Mouse (Mus musculus): ENCODE results near the gene Phgr1. TPM values are rescaled to one million over a fixed set of nuclear protein-coding genes. Genes with fewer than 3 reads are reported as not detected.

The Phgr1 gene
- 45.6 TPM for polyA plus RNA-seq (2014; fragmentation: Illumina TruSeq; extraction: RNeasy Lipid Tissue Mini Kit (QIAGEN cat#74804); ENCODE audit: low read depth, low replicate concordance)

GRCm38 (mm10) chr2:118772158-118772874 is at the start of gene Phgr1:
Phgr1 (plus strand) TSS chr2:118772769.

GRCm38 (mm10) chr2:118728337-118728736 is 44.2 kb upstream of the Phgr1 start, which contains the start of gene Plcb2:
Plcb2 (minus strand) TSS chr2:118728438.

GRCm38 (mm10) chr2:118745232-118745884 is 27.2 kb upstream of the Phgr1 start, which contains the start of gene Inafm2:
Inafm2 (plus strand) TSS chr2:118745758.

GRCm38 (mm10) chr2:118761906-118762783 is 10.4 kb upstream of the Phgr1 start, which contains the start of gene Ccdc9b:
Ccdc9b (minus strand) TSS chr2:118762661.

GRCm38 (mm10) chr2:118779504-118780480 is 7.2 kb downstream of the Phgr1 start, which contains the start of gene Disp2:
Disp2 (plus strand) TSS chr2:118779719.

GRCm38 (mm10) chr2:118813981-118814836 is 41.6 kb downstream of the Phgr1 start, which contains the start of gene Knstrn:
Knstrn (plus strand) TSS chr2:118814003.

Other genes with a start within 250 kb of the Phgr1 start
- 5.9 TPM for gene Bmf, start 223.1 kb upstream of the Phgr1 start, polyA plus RNA-seq (2014; fragmentation: Illumina TruSeq; extraction: RNeasy Lipid Tissue Mini Kit (QIAGEN cat#74804); ENCODE audit: low read depth, low replicate concordance)
- gene Bub1b, start 174.6 kb upstream of the Phgr1 start, polyA plus RNA-seq (2014; fragmentation: Illumina TruSeq; extraction: RNeasy Lipid Tissue Mini Kit (QIAGEN cat#74804); ENCODE audit: low read depth, low replicate concordance), result 14.1 TPM
- 0.25 TPM for gene Pak6, start 109.5 kb upstream of the Phgr1 start, polyA plus RNA-seq (2014; fragmentation: Illumina TruSeq; extraction: RNeasy Lipid Tissue Mini Kit (QIAGEN cat#74804); ENCODE audit: low read depth, low replicate concordance)
- 0.32 TPM for gene Ankrd63, start 68.8 kb upstream of the Phgr1 start, polyA plus RNA-seq (2014; fragmentation: Illumina TruSeq; extraction: RNeasy Lipid Tissue Mini Kit (QIAGEN cat#74804); ENCODE audit: low read depth, low replicate concordance)
- gene Plcb2, start 44.3 kb upstream of the Phgr1 start, polyA plus RNA-seq (2014; fragmentation: Illumina TruSeq; extraction: RNeasy Lipid Tissue Mini Kit (QIAGEN cat#74804); ENCODE audit: low read depth, low replicate concordance), result 1.4 TPM
- 28.4 TPM for gene Inafm2, start 27.0 kb upstream of the Phgr1 start, polyA plus RNA-seq (2014; fragmentation: Illumina TruSeq; extraction: RNeasy Lipid Tissue Mini Kit (QIAGEN cat#74804); ENCODE audit: low read depth, low replicate concordance)
- gene Ccdc9b, start 10.1 kb upstream of the Phgr1 start, polyA plus RNA-seq (2014; fragmentation: Illumina TruSeq; extraction: RNeasy Lipid Tissue Mini Kit (QIAGEN cat#74804); ENCODE audit: low read depth, low replicate concordance), result 3.6 TPM
- gene Disp2, start 7.0 kb downstream of the Phgr1 start, polyA plus RNA-seq (2014; fragmentation: Illumina TruSeq; extraction: RNeasy Lipid Tissue Mini Kit (QIAGEN cat#74804); ENCODE audit: low read depth, low replicate concordance), result 2.0 TPM
- gene Knstrn, start 41.2 kb downstream of the Phgr1 start, polyA plus RNA-seq (2014; fragmentation: Illumina TruSeq; extraction: RNeasy Lipid Tissue Mini Kit (QIAGEN cat#74804); ENCODE audit: low read depth, low replicate concordance), result 8.6 TPM
- gene Ivd, start 89.2 kb downstream of the Phgr1 start, polyA plus RNA-seq (2014; fragmentation: Illumina TruSeq; extraction: RNeasy Lipid Tissue Mini Kit (QIAGEN cat#74804); ENCODE audit: low read depth, low replicate concordance), result 18.0 TPM
- gene Bahd1, start 127.6 kb downstream of the Phgr1 start, polyA plus RNA-seq (2014; fragmentation: Illumina TruSeq; extraction: RNeasy Lipid Tissue Mini Kit (QIAGEN cat#74804); ENCODE audit: low read depth, low replicate concordance), result 4.7 TPM
- 1.2 TPM for gene Chst14, start 153.7 kb downstream of the Phgr1 start, polyA plus RNA-seq (2014; fragmentation: Illumina TruSeq; extraction: RNeasy Lipid Tissue Mini Kit (QIAGEN cat#74804); ENCODE audit: low read depth, low replicate concordance)